Mouse (Mus musculus) gonadal fat pad, adult 2 months (tissue): Measurements from ENCODE around the gene Shisa8. TPM values are rescaled to one million over a fixed set of nuclear protein-coding genes. Genes with fewer than 3 reads are reported as not detected.

Experiments used
- polyA plus RNA-seq: library from polyadenylated mRNA; depleted of rRNA; stranded (reverse); fragments of >200 nt; gene quantifications from 2 replicates; pipeline ENCODE4 v1.2.3, GENCODE M21; 2012; rRNA removed

The Shisa8 gene
- polyA plus RNA-seq, 1 experiment = 0.27 TPM

Other genes with a start within 250 kb of the Shisa8 start
- 0.35 and 0.52 TPM in 2 replicates for gene 1700029P11Rik, start 232.3 kb downstream of the Shisa8 start, polyA plus RNA-seq
- 13.5 and 13.8 TPM in 2 replicates for gene Xrcc6, start 225.0 kb downstream of the Shisa8 start, polyA plus RNA-seq
- gene Desi1, start 179.0 kb downstream of the Shisa8 start, polyA plus RNA-seq = 28.0 and 30.0 TPM in 2 replicates
- gene Snu13, start 165.2 kb downstream of the Shisa8 start, polyA plus RNA-seq = 71.8 and 84.4 TPM in 2 replicates
- gene 4930407I10Rik, start 153.7 kb downstream of the Shisa8 start, polyA plus RNA-seq = 0.09 and 0.15 TPM in 2 replicates
- gene Mei1, start 142.8 kb downstream of the Shisa8 start, polyA plus RNA-seq = 0.04 and 0.06 TPM in 2 replicates
- gene Ccdc134, start 84.9 kb downstream of the Shisa8 start, polyA plus RNA-seq = 11.7 and 16.5 TPM in 2 replicates
- 135 and 139 TPM in 2 replicates for gene Srebf2, start 65.6 kb downstream of the Shisa8 start, polyA plus RNA-seq
- 0.19 and 0.61 TPM in 2 replicates for gene Tnfrsf13c, start 11.6 kb upstream of the Shisa8 start, polyA plus RNA-seq
- gene Cenpm, start 31.9 kb upstream of the Shisa8 start, polyA plus RNA-seq = 3.4 and 5.7 TPM in 2 replicates
- gene 1500009C09Rik, start 39.6 kb upstream of the Shisa8 start, polyA plus RNA-seq = not detected in 2 replicates
- gene Sept3, start 62.1 kb upstream of the Shisa8 start, polyA plus RNA-seq = 1.2 and 1.3 TPM in 2 replicates
- gene Wbp2nl, start 86.1 kb upstream of the Shisa8 start, polyA plus RNA-seq = 0.71 and 0.73 TPM in 2 replicates
- gene Naga, start 126.1 kb upstream of the Shisa8 start, polyA plus RNA-seq = 123 and 151 TPM in 2 replicates
- 1.5 and 1.6 TPM in 2 replicates for gene Pheta2, start 126.1 kb upstream of the Shisa8 start, polyA plus RNA-seq
- 228 and 229 TPM in 2 replicates for gene Smdt1, start 126.1 kb upstream of the Shisa8 start, polyA plus RNA-seq
- 302 and 385 TPM in 2 replicates for gene Ndufa6, start 141.5 kb upstream of the Shisa8 start, polyA plus RNA-seq
- gene Cyp2d22, start 167.4 kb upstream of the Shisa8 start, polyA plus RNA-seq = 31.0 and 34.7 TPM in 2 replicates
- gene Cyp2d11, start 181.2 kb upstream of the Shisa8 start, polyA plus RNA-seq = not detected in 2 replicates
- gene Cyp2d10, start 194.4 kb upstream of the Shisa8 start, polyA plus RNA-seq = 0.14 and 1.6 TPM in 2 replicates
- 0.62 and 0.72 TPM in 2 replicates for gene Cyp2d9, start 220.6 kb upstream of the Shisa8 start, polyA plus RNA-seq